Mouse (Mus musculus) kidney, adult 18-20 months (tissue): ENCODE measurements around the gene Olfr133.
"Not testable (repeated sequence)": the region's sequence is repeated elsewhere in the genome, so short reads cannot be mapped to it uniquely, and the experiment has no call there.

Source experiments
- DNase-seq: peaks from one replicate; pipeline ENCODE4 v3.0.0; 2021

Olfr133 gene

GRCm38 (mm10) chr17:38144981-38145380, at the start of gene Olfr133:
Gene Olfr133 (plus strand): TSS chr17:38145281.
- no peak for DNase-seq

GRCm38 (mm10) chr17:38124199-38124598, 20.9 kb upstream of the Olfr133 start:
- not testable (repeated sequence) for DNase-seq

- not testable (repeated sequence) for DNase-seq
These were observed 19.7 kb upstream of the Olfr133 start for GRCm38 (mm10) chr17:38125371-38125770.

- no peak for DNase-seq
These were observed 10.7 kb upstream of the Olfr133 start, which contains the start of gene Olfr132 for GRCm38 (mm10) chr17:38134426-38134825. Gene Olfr132 (minus strand): TSS chr17:38134526.

- no peak for DNase-seq
These were observed 26.0 kb downstream of the Olfr133 start, which contains the start of gene Olfr134 for GRCm38 (mm10) chr17:38171088-38171487. Gene Olfr134 (plus strand): TSS chr17:38171388.
